Mouse (Mus musculus) induced T-regulatory cell, adult 2 months (primary cell): ENCODE measurements at regions not wholly inside any gene's neighbourhood (a gene's known extent, or its start where the extent isn't known, plus 50 kb on each side); places are given as distances from the start of the nearest gene placed in this dataset.

Source experiments
- DNase-seq: peaks from one replicate; pipeline ENCODE4 v3.0.0-alpha.2; 2012; ENCODE audit warnings: low read depth

DNA sequence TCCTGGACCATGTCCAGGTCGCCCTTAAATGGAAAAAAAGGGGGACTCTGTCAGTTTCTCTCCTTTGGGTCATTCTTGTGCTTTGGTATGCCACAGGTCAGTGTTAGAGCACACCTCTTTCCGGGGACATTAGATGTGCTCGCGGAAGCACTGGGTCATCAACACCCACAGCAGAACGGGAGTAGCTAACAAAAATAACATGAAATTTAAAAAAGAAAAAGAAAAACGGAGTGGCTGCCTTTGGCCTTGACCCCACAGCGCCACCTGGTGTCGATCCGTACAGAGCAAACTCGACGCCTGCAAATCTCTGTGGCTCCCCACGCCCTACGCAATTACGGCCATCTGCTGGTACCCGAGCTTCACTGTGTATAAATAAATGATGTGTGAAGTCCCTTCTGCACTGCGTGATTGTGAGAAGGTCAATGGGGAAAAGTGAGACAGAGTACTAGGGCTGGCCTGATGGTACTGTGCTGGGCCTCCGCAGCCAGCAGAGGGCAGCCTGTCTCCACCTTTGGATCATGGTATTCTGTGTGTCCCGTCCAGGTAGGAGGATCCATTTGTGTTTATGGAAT is 99.0 kb upstream of the Slc7a12 start:
- DNase-seq = peak; percentile 28

- DNase-seq = no peak
These were observed 89.8 kb upstream of the Slc7a12 start for GRCm38 (mm10) chr3:14390656-14391055.

- no peak for DNase-seq
These were observed 81.8 kb upstream of the Slc7a12 start for GRCm38 (mm10) chr3:14398676-14399075.

DNA sequence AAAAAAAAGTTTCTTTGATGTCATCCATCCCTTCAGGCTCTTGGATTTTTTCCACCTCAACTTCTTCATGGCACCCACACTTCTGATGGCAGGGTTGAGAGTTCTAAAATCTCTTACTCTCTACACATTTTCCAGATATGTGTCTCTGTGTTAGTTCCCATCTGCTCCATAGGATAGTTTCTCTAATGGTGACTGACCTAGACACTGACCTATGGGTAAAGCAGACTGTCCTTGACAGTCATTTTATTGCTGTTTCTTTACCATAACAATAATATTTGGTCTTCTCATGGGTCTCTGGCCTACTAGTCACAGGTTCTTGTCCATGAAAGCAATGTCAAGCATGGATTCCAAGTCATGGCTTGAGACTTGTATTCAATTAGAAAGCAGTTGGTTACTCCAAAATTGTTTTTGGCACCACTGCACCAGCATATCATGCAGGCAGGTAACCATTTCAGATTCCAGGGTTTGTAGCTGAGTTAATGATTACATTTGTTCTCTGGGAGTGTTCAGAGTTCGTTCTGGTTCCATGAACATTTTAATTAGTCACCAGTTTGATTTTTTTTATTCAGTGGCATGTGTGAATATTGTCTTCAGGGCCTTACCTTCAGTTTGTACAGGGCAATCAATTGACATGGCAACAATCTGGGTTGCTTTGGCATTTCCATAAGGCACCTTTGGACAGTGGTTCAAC is 71.9 kb upstream of the Slc7a12 start:
- DNase-seq = no peak
